Mouse (Mus musculus) embryonic facial prominence, embryonic 14.5 days (tissue): ENCODE measurements at regions not wholly inside any gene's neighbourhood (a gene's known extent, or its start where the extent isn't known, plus 50 kb on each side); places are given as distances from the start of the nearest gene placed in this dataset.

Experiments used
- ATAC-seq: fragments of 200-750 bp; cut with Nextera tagmentation; 2 replicates; pipeline ENCODE4 v1.8.0; 2017; ENCODE audit warnings: low read depth, moderate number of reproducible peaks, moderate TSS enrichment
- DNase-seq: peaks from one replicate; pipeline ENCODE4 v3.0.0-alpha.2; 2015; ENCODE audit warnings: low spot score
- H3K27ac ChIP-seq: fragments of 300-500 bp; sonication (generic); replicated peaks from 2 replicates; pipeline ENCODE4 v1.5.1; 2014; ENCODE audit warnings: low read depth, mild to moderate bottlenecking, low read length, moderate library complexity
- H3K27me3 ChIP-seq: fragments of 300-500 bp; sonication (generic); replicated peaks from 2 replicates; pipeline ENCODE4 v1.6.1; 2014; ENCODE audit warnings: low read length; ENCODE audit not compliant: control insufficient read depth, insufficient read depth
- H3K36me3 ChIP-seq: fragments of 300-500 bp; sonication (generic); 2 replicates; pipeline ENCODE4 v1.6.1; 2014; ENCODE audit warnings: low read length, mixed read lengths; ENCODE audit not compliant: control insufficient read depth, insufficient read depth
- H3K4me1 ChIP-seq: fragments of 300-500 bp; sonication (generic); 2 replicates; pipeline ENCODE4 v1.6.1; 2014; ENCODE audit warnings: antibody characterized with exemption, low read length; ENCODE audit not compliant: control insufficient read depth, insufficient read depth
- H3K4me2 ChIP-seq: fragments of 300-500 bp; sonication (generic); 2 replicates; pipeline ENCODE4 v1.6.1; 2014; ENCODE audit warnings: low read depth, mild to moderate bottlenecking, low read length, moderate library complexity, mixed read lengths
- H3K4me3 ChIP-seq: fragments of 300-500 bp; sonication (generic); 2 replicates; pipeline ENCODE4 v1.5.1; 2014; ENCODE audit warnings: low read depth, mild to moderate bottlenecking, low read length
- H3K9ac ChIP-seq: fragments of 300-500 bp; sonication (generic); 2 replicates; pipeline ENCODE4 v1.6.1; 2014; ENCODE audit warnings: low read depth, mild to moderate bottlenecking, low read length, moderate library complexity, mixed read lengths
- H3K9me3 ChIP-seq: fragments of 300-500 bp; sonication (generic); 2 replicates; pipeline ENCODE4 v1.6.1; 2016; ENCODE audit warnings: low read length; ENCODE audit not compliant: control insufficient read depth
- WGBS: fragments of 180-500 bp; shearing (Covaris S2); extraction: QIAGEN DNeasy Blood & Tissue Kit; methylation state at CpG from one replicate; pipeline ENCODE4 v1.1.7; 2014; 5-methylcytosine and 5-hydroxymethylcytosine counted together

- no peak overlapping the region for H3K4me3 ChIP-seq
- H3K36me3 ChIP-seq, result no peaks in the 10 kb centered on the region
- H3K9ac ChIP-seq, result no peak overlapping the region
- no peak overlapping the region for H3K27ac ChIP-seq
- no peaks in the 10 kb centered on the region for H3K27me3 ChIP-seq
- H3K4me1 ChIP-seq, result no peaks in the 10 kb centered on the region
- H3K9me3 ChIP-seq, result peaks cover 8% of the 10 kb centered on the region; the same call in 1 of the 2 replicates
- WGBS, result 29% methylated on average over 2 of the region's 2 CpGs
- DNase-seq, result peak; percentile 88
- 0 out of 2 replicates have a peak, but pooled peaks have one; percentile 26 for ATAC-seq
- no peak overlapping the region for H3K4me2 ChIP-seq
Observed at GRCm38 (mm10) chr3:5077956-5078355, 672.6 kb upstream of the Gm8797 start.

- H3K27me3 ChIP-seq, result no peaks in the 10 kb centered on the region
- peaks cover 14% of the 10 kb centered on the region for H3K4me1 ChIP-seq
- H3K27ac ChIP-seq, result no peak overlapping the region
- ATAC-seq (no peak), DNase-seq (no peak)
- H3K9me3 ChIP-seq, result peaks cover 4% of the 10 kb centered on the region; the same call in 1 of the 2 replicates
- H3K9ac ChIP-seq, result no peak overlapping the region
- H3K4me2 ChIP-seq, result no peak overlapping the region
- H3K4me3 ChIP-seq, result no peak overlapping the region
- H3K36me3 ChIP-seq, result no peaks in the 10 kb centered on the region
Observed at GRCm38 (mm10) chr3:5086721-5087120, 663.9 kb upstream of the Gm8797 start.

GRCm38 (mm10) chr3:5088867-5089266, 661.7 kb upstream of the Gm8797 start:
- no peak for ATAC-seq
- 23% methylated on average over 1 of the region's 1 CpGs for WGBS
- Histone ChIP-seq H3K27me3 (no peaks in the 10 kb centered on the region), H3K4me3 (no peak overlapping the region), H3K27ac (no peak overlapping the region), H3K9ac (no peak overlapping the region), H3K36me3 (no peaks in the 10 kb centered on the region), H3K9me3 (no peaks in the 10 kb centered on the region), H3K4me2 (no peak overlapping the region), H3K4me1 (peaks cover 14% of the 10 kb centered on the region)
- DNase-seq, result peak; percentile 83

- peak overlapping the region; percentile 70 for H3K27ac ChIP-seq
Observed at GRCm38 (mm10) chr3:5089393-5090010, 661.1 kb upstream of the Gm8797 start.

GRCm38 (mm10) chr3:5090108-5090869, 660.3 kb upstream of the Gm8797 start:
- peak; percentile 92 for DNase-seq

More at GRCm38 (mm10) chr3:5089393-5090010, 661.1 kb upstream of the Gm8797 start:
- H3K9ac ChIP-seq, result no peak overlapping the region
- ATAC-seq (no peak; the same call in 1 of the 2 replicates), DNase-seq (no peak)
- peaks cover 14% of the 10 kb centered on the region for H3K4me1 ChIP-seq
- peak overlapping the region; percentile 21; the same call in 1 of the 2 replicates for H3K4me2 ChIP-seq
- H3K9me3 ChIP-seq, result no peaks in the 10 kb centered on the region
- H3K27me3 ChIP-seq, result no peaks in the 10 kb centered on the region
- WGBS, result 58% methylated on average over 4 of the region's 4 CpGs
- 0 out of 2 replicates have a peak overlapping the region, but pooled peaks have one; percentile 18 for H3K4me3 ChIP-seq
- H3K36me3 ChIP-seq, result no peaks in the 10 kb centered on the region

GRCm38 (mm10) chr3:5090987-5091386, 659.6 kb upstream of the Gm8797 start:
- no peaks in the 10 kb centered on the region for H3K9me3 ChIP-seq
- no peaks in the 10 kb centered on the region for H3K36me3 ChIP-seq
- H3K27me3 ChIP-seq, result no peaks in the 10 kb centered on the region
- no peak overlapping the region for H3K4me2 ChIP-seq
- H3K9ac ChIP-seq, result no peak overlapping the region
- H3K4me3 ChIP-seq, result no peak overlapping the region
- DNase-seq (no peak), ATAC-seq (no peak)
- H3K4me1 ChIP-seq, result peaks cover 14% of the 10 kb centered on the region
- H3K27ac ChIP-seq, result no peak overlapping the region

More at GRCm38 (mm10) chr3:5090108-5090869, 660.3 kb upstream of the Gm8797 start:
- peak overlapping the region; percentile 21 for H3K4me2 ChIP-seq
- H3K36me3 ChIP-seq, result no peaks in the 10 kb centered on the region
- no peaks in the 10 kb centered on the region for H3K9me3 ChIP-seq
- ATAC-seq, result peak; percentile 89
- no peak overlapping the region for H3K9ac ChIP-seq
- WGBS, result 49% methylated on average over 13 of the region's 13 CpGs
- no peaks in the 10 kb centered on the region for H3K27me3 ChIP-seq
- peak overlapping the region; percentile 70 for H3K27ac ChIP-seq
- peak overlapping the region; percentile 18 for H3K4me3 ChIP-seq
- peaks cover 14% of the 10 kb centered on the region for H3K4me1 ChIP-seq
